Mouse (Mus musculus) gastrocnemius, adult 2 months (tissue): ENCODE results near the gene 1700067K01Rik. TPM values are rescaled to one million over a fixed set of nuclear protein-coding genes. Genes with fewer than 3 reads are reported as not detected.

Source experiments
- DNase-seq: peaks from one replicate; pipeline ENCODE4 v3.0.0; 2022
- H3K27ac ChIP-seq: fragments of 200-600 bp; 2 replicates; pipeline ENCODE4 v1.8.1; 2022; ENCODE audit warnings: mild to moderate bottlenecking
- H3K4me3 ChIP-seq: fragments of 200-600 bp; 2 replicates; pipeline ENCODE4 v1.8.1; 2022; ENCODE audit warnings: mild to moderate bottlenecking, moderate library complexity
- CTCF ChIP-seq: fragments of 200-600 bp; IDR thresholded peaks from 2 replicates; pipeline ENCODE4 v1.8.1; 2022; ENCODE audit warnings: antibody characterized with exemption, mild to moderate bottlenecking, moderate library complexity
- intact Hi-C: fragments of 180-260 bp; cut with DNase I; formaldehyde crosslinking; loops from one replicate; pipeline ENCODE4 v1.15.1; 2025
- microRNA-seq: library from miRNA; unstranded; fragments of <30 nt; microRNA quantifications from one replicate; pipeline ENCODE4 v1.2.0, GENCODE M21; 2021
- total RNA-seq, 2 experiments: library from RNA; stranded (reverse); gene quantifications; 2 replicates each; pipeline ENCODE4 v1.2.3; 2021

The 1700067K01Rik gene
- total RNA-seq, 2 experiments from 2014 or later = 0.48 TPM; not detected in 1

GRCm38 (mm10) chr8:84046505-84046904 is 45.2 kb downstream of the 1700067K01Rik start:
- DNase-seq = no peak
- intact Hi-C loops = no loop called here
- no peak overlapping the region for H3K27ac ChIP-seq
- no peak for TF ChIP-seq CTCF
- no peak overlapping the region for H3K4me3 ChIP-seq

- Histone ChIP-seq H3K4me3 (no peak overlapping the region), H3K27ac (no peak overlapping the region)
- TF ChIP-seq CTCF = no peak
- intact Hi-C loops = no loop called here
- DNase-seq = no peak
Measured at GRCm38 (mm10) chr8:84048171-84048570, 46.9 kb downstream of the 1700067K01Rik start.

- Histone ChIP-seq H3K27ac (no peak overlapping the region), H3K4me3 (no peak overlapping the region)
- no peak for DNase-seq
- intact Hi-C loops = no loop called here
- TF ChIP-seq CTCF = no peak
Measured at GRCm38 (mm10) chr8:84052746-84053145, 51.4 kb downstream of the 1700067K01Rik start.

GRCm38 (mm10) chr8:84053229-84053628 is 51.9 kb downstream of the 1700067K01Rik start:
- Histone ChIP-seq H3K27ac (no peak overlapping the region), H3K4me3 (no peak overlapping the region)
- DNase-seq = no peak
- TF ChIP-seq CTCF = no peak
- intact Hi-C loops = no loop called here

Small RNA genes within 50 kb of the gene (microRNA-seq; reads per million reads assigned to microRNA genes)
- gene Mir1199 (14.5 reads per million, percentile 12 among the genes with 10 or more reads in this experiment), gene Mir8111 (5.8 reads per million)

Other genes with a start within 250 kb of the 1700067K01Rik start
- gene Adgrl1, start 101.4 kb upstream of the 1700067K01Rik start, total RNA-seq = 10 to 100 TPM; 14.7 to 22.5 TPM
- gene Gm10644, start 46.3 kb upstream of the 1700067K01Rik start, total RNA-seq = under 1 TPM; 0.64 to 0.84 TPM
- gene Asf1b, start 46.0 kb upstream of the 1700067K01Rik start, total RNA-seq = under 1 TPM; 0.23 to 0.42 TPM
- 100 to 1,000 TPM; 137 to 165 TPM for gene Prkaca, start 28.5 kb upstream of the 1700067K01Rik start, total RNA-seq
- 10 to 100 TPM; 15.1 to 19.8 TPM for gene Samd1, start 3.8 kb upstream of the 1700067K01Rik start, total RNA-seq
- 1 to 10 TPM; 1.5 to 2.1 TPM for gene 2210011C24Rik, start 10.7 kb downstream of the 1700067K01Rik start, total RNA-seq
- under 1 TPM in 1 of 2 experiments, not detected in 1; 0.31 TPM for gene Palm3, start 20.0 kb downstream of the 1700067K01Rik start, total RNA-seq
- gene Il27ra, start 41.1 kb downstream of the 1700067K01Rik start, total RNA-seq = under 1 TPM; 0.36 to 0.61 TPM
- not detected for gene Rln3, start 43.5 kb downstream of the 1700067K01Rik start, total RNA-seq
- gene Gm10643, start 63.6 kb downstream of the 1700067K01Rik start, total RNA-seq = 1 to 10 TPM in 1 of 2 experiments, under 1 TPM in 1; 0.84 to 1.2 TPM
- gene Rfx1, start 65.3 kb downstream of the 1700067K01Rik start, total RNA-seq = 1 to 10 TPM; 4.4 to 4.7 TPM
- 1 to 10 TPM; 4.8 to 5.4 TPM for gene Dcaf15, start 103.3 kb downstream of the 1700067K01Rik start, total RNA-seq
- gene Podnl1, start 124.5 kb downstream of the 1700067K01Rik start, total RNA-seq = not detected
- gene Cc2d1a, start 146.4 kb downstream of the 1700067K01Rik start, total RNA-seq = 10 to 100 TPM; 16.8 to 18.6 TPM
- under 1 TPM; 0.28 to 0.50 TPM for gene 4930432K21Rik, start 146.5 kb downstream of the 1700067K01Rik start, total RNA-seq
- gene Nanos3, start 183.7 kb downstream of the 1700067K01Rik start, total RNA-seq = not detected
- gene Zswim4, start 235.6 kb downstream of the 1700067K01Rik start, total RNA-seq = 1 to 10 TPM; 5.2 to 8.6 TPM
- 100 to 1,000 TPM; 187 to 222 TPM for gene D8Ertd738e, start 248.2 kb downstream of the 1700067K01Rik start, total RNA-seq